Mouse (Mus musculus) heart, embryonic 10.5 days (tissue): ENCODE results near the gene Gm19668. TPM values are rescaled to one million over a fixed set of nuclear protein-coding genes. Genes with fewer than 3 reads are reported as not detected.
"Not testable (repeated sequence)": the region's sequence is repeated elsewhere in the genome, so short reads cannot be mapped to it uniquely, and the experiment has no call there.

Experiments
- DNase-seq: peaks from one replicate; pipeline ENCODE4 v3.0.0-alpha.2; 2017; ENCODE audit warnings: low spot score
- H3K27ac ChIP-seq: fragments of 300-500 bp; sonication (generic); 2 replicates; pipeline ENCODE4 v1.5.1; 2016; ENCODE audit warnings: mild to moderate bottlenecking
- H3K27me3 ChIP-seq: fragments of 300-500 bp; sonication (generic); 2 replicates; pipeline ENCODE4 v1.6.1; 2016; ENCODE audit warnings: mild to moderate bottlenecking; ENCODE audit not compliant: poor library complexity, insufficient read depth, severe bottlenecking
- H3K36me3 ChIP-seq: fragments of 300-500 bp; sonication (generic); 2 replicates; pipeline ENCODE4 v1.6.1; 2016; ENCODE audit warnings: mild to moderate bottlenecking, moderate library complexity
- H3K4me1 ChIP-seq: fragments of 300-500 bp; sonication (generic); 2 replicates; pipeline ENCODE4 v1.6.1; 2016; ENCODE audit warnings: mild to moderate bottlenecking
- H3K4me3 ChIP-seq: fragments of 300-500 bp; sonication (generic); 2 replicates; pipeline ENCODE4 v1.5.1; 2016; ENCODE audit warnings: mild to moderate bottlenecking, moderate library complexity
- H3K9me3 ChIP-seq: fragments of 300-500 bp; sonication (generic); 2 replicates; pipeline ENCODE4 v1.6.1; 2016; ENCODE audit warnings: mild to moderate bottlenecking, moderate library complexity
- WGBS: fragments of 180-500 bp; shearing (Covaris S2); methylation state at CpG from one replicate; pipeline ENCODE4 v1.1.7; 2016; 5-methylcytosine and 5-hydroxymethylcytosine counted together
- polyA plus RNA-seq: library from polyadenylated mRNA; unstranded; fragments of >200 nt; fragmentation: Nextera tagmentation; extraction: Ambion mirVana; gene quantifications from 2 replicates; pipeline ENCODE4 v1.2.1, GENCODE M21; 2016

The Gm19668 gene
- polyA plus RNA-seq, 1 experiment from 2014 or later = not detected

DNA sequence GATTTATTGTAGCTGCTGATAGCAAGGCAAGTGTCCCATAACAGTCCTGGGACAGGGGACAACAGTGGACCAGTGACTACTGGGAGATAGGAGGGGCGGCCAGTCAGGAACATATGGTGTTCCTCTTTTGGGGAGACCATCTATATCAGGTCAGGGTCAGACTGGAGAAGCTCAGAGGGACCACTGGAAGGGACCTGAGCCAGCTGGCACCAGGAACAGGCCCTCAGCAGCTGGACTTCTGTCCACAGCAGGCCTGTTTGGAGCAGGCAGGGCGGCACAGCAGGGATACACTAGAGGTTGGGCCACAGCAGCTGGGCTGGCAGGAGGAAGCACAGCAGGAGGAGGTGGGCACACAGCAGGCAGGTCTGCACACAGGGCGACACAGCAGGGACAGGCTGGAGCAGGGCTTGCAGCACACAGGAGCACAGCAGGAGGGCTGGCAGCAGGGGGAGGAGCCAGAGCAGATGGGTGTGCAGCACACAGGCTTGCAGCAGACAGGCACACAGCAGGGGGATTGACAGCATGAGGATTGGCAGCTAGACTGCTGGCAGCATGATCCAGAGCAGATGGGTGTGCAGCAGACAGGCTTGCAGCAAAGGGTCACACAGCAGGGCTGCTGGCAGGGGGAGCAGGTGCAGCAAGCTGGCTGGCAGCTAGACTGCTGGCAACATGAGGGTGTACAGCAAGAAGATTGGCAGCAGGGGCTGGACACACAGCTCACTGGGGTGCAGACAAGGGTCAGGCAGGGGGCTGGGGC lies 591 bp downstream of the Gm19668 start:
- not testable (repeated sequence) for DNase-seq, H3K36me3 ChIP-seq, H3K27me3 ChIP-seq, H3K9me3 ChIP-seq, H3K4me3 ChIP-seq
- Histone ChIP-seq H3K4me1 (peaks cover 26% of the 10 kb centered on the region), H3K27ac (peak overlapping the region; percentile 31; the same call in 1 of the 2 replicates)
- WGBS = 27% methylated on average over 3 of the region's 3 CpGs

DNA sequence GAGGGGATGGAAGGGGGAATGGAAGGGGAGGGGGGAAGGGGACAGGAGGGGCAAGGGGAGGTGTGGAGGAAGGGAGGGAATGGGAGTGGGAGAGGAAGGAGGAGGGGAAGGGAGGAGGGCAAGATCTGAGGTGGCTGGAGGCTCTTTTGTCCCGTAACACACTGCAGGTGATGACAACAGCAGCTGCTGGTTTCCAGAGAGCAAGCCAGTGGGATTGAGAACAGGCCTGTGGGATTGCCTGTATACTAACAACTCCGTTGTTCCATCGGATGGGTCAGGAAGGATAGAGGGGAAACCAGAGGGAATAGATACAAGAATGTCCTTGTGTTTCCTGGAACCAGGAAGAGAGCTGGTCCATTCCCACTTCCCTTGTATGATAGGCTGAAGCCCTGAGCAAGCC lies 1.3 kb downstream of the Gm19668 start:
- Histone ChIP-seq H3K27me3 (no peaks in the 10 kb centered on the region), H3K4me3 (no peak overlapping the region), H3K27ac (peak overlapping the region; percentile 31; the same call in 1 of the 2 replicates), H3K4me1 (peaks cover 26% of the 10 kb centered on the region), H3K36me3 (no peaks in the 10 kb centered on the region), H3K9me3 (no peaks in the 10 kb centered on the region)
- 12% methylated on average over 3 of the region's 3 CpGs for WGBS
- no peak for DNase-seq

DNA sequence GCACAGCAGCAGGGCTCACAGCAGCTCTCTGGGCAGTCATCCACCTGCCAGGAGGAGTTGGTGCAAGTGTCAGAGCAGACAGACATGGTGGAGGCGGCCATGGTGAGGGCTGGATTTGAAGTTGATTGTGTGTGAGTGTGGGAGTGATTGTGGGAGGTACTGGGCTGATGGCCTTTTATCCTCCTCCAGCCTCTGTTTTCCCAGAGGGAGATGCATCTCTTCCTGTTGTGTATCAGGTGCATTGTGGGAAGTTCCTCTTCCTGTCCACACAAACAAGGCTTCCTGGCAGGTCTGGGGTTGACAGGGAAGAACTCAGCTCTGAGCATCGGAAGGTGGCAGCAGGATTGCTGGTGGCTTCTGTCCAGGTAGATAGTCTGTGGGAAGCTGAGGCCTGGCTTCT lies 4.0 kb downstream of the Gm19668 start, which contains the start of gene Gm9639:
Gm9639 (minus strand) TSS at position 101 of the 400 bp plus-strand sequence.
- Histone ChIP-seq H3K4me1 (peaks cover 26% of the 10 kb centered on the region), H3K27ac (no peak within 1 kb of the TSS), H3K36me3 (no peaks in the 10 kb centered on the region), H3K9me3 (no peaks in the 10 kb centered on the region), H3K4me3 (no peak within 1 kb of the TSS), H3K27me3 (no peaks in the 10 kb centered on the region)
- WGBS = 43% methylated on average over 2 of the region's 2 CpGs
- DNase-seq = no peak

DNA sequence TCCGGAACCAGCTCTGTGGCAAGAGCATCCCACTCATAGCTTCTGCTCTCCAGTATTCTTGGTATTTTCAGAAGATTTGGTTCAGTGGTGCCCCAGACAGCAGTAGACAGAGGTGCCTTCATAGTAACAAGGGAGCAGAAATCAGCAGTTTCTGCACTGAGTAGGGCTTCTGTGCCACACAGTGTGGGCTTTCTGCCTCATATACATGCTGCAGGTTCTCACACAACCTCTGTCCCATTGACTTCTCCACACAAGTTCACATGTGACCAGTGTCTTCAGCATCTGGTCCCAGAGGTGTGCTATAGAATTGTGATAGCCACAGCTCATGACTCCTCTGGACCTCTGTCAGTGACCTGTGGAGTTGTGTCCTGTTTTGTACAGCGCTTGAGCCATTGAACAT lies 10.3 kb downstream of the Gm19668 start:
- no peaks in the 10 kb centered on the region for H3K36me3 ChIP-seq
- WGBS = 75% methylated on average over 2 of the region's 2 CpGs
- H3K9me3 ChIP-seq = no peaks in the 10 kb centered on the region
- H3K4me1 ChIP-seq = 0 out of 2 replicates have a peak, but pooled peaks cover 3% of the 10 kb centered on the region
- H3K4me3 ChIP-seq = no peak overlapping the region
- no peak overlapping the region for H3K27ac ChIP-seq
- H3K27me3 ChIP-seq = no peaks in the 10 kb centered on the region
- no peak for DNase-seq

DNA sequence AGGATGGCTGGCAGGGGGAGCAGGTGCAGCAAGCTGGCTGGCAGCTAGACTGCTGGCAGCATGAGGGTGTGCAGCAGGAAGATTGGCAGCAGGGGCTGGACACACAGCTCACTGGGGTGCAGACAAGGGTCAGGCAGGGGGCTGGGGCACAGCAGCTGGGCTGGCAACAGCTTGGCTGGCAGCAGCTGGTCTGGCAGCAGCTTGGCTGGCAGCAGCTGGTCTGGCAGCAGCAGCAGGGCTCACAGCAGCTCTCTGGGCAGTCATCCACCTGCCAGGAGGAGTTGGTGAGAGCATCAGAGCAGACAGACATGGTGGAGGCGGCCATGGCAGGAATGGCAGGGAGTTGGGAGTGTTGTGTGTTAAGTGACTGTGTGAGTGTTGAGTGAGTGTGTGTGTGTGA lies 11.1 kb downstream of the Gm19668 start, which contains the start of gene Gm7137:
Gm7137 (minus strand) TSS at position 325 of the 400 bp plus-strand sequence.
- H3K4me1 ChIP-seq, DNase-seq, H3K27ac ChIP-seq, H3K9me3 ChIP-seq, H3K4me3 ChIP-seq, H3K36me3 ChIP-seq, H3K27me3 ChIP-seq: not testable (repeated sequence)
- 53% methylated on average over 1 of the region's 1 CpGs for WGBS

DNA sequence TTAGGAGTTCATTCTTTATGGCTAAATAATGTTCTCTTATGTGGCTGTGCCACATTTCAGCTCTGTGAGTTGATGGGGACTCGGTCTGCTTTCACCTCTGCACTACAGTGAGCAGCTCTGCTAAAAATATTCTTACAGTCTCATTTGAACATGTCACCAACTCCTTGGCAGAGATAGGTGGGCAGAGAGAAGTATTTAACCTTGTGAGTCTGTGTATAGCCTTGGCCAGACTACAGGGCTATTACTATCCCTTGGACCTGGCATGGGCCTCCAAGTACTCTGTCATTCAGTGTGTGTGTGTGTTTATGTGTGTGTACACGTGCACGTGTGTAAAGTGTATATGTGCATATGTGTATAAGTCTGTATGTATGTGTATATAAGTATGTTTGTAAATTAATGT lies 15.5 kb downstream of the Gm19668 start:
- not testable (repeated sequence) for H3K4me3 ChIP-seq, H3K4me1 ChIP-seq, H3K27ac ChIP-seq, H3K9me3 ChIP-seq, DNase-seq, H3K27me3 ChIP-seq, H3K36me3 ChIP-seq
- WGBS = 71% methylated on average over 3 of the region's 3 CpGs

DNA sequence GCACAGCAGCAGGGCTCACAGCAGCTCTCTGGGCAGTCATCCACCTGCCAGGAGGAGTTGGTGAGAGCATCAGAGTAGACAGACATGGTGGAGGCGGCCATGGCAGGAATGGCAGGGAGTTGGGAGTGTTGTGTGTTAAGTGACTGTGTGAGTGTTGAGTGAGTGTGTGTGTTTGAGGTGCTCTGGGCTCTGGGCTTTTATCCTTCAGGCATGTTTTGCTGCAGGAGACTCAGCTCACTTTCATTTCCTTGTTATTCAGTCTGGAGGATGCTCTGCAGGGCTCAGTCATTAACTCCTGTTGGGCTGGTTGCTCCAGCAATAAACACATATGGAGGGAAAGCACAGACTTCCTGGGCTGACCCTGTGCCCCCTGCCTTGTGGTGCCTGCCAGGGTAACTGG lies 16.5 kb downstream of the Gm19668 start, which contains the start of gene Gm3250:
Gm3250 (minus strand) TSS at position 101 of the 400 bp plus-strand sequence.
- not testable (repeated sequence) for H3K27me3 ChIP-seq, H3K27ac ChIP-seq, H3K9me3 ChIP-seq, H3K36me3 ChIP-seq, DNase-seq, H3K4me3 ChIP-seq, H3K4me1 ChIP-seq
- 33% methylated on average over 1 of the region's 1 CpGs for WGBS

DNA sequence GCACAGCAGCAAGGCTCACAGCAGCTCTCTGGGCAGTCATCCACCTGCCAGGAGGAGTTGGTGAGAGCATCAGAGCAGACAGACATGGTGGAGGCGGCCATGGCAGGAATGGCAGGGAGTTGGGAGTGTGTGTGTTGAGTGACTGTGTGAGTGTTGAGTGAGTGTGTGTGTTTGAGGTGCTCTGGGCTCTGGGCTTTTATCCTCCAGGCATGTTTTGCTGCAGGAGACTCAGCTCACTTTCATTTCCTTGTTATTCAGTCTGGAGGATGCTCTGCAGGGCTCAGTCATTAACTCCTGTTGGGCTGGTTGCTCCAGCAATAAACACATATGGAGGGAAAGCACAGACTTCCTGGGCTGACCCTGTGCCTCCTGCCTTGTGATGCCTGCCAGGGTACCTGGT lies 22.1 kb downstream of the Gm19668 start, which contains the start of gene Gm7138:
Gm7138 (minus strand) TSS at position 101 of the 400 bp plus-strand sequence.
- DNase-seq, H3K36me3 ChIP-seq, H3K9me3 ChIP-seq, H3K27me3 ChIP-seq, H3K27ac ChIP-seq, H3K4me1 ChIP-seq, H3K4me3 ChIP-seq: not testable (repeated sequence)
- 64% methylated on average over 1 of the region's 1 CpGs for whole genome bisulfite sequencing

DNA sequence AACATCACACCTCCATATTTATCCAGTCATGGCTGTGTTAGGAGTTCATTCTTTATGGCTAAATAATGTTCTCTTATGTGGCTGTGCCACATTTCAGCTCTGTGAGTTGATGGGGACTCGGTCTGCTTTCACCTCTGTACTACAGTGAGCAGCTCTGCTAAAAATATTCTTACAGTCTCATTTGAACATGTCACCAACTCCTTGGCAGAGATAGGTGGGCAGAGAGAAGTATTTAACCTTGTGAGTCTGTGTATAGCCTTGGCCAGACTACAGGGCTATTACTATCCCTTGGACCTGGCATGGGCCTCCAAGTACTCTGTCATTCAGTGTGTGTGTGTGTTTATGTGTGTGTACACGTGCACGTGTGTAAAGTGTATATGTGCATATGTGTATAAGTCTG lies 26.8 kb downstream of the Gm19668 start:
- not testable (repeated sequence) for H3K27ac ChIP-seq
- WGBS = 69% methylated on average over 3 of the region's 3 CpGs

DNA sequence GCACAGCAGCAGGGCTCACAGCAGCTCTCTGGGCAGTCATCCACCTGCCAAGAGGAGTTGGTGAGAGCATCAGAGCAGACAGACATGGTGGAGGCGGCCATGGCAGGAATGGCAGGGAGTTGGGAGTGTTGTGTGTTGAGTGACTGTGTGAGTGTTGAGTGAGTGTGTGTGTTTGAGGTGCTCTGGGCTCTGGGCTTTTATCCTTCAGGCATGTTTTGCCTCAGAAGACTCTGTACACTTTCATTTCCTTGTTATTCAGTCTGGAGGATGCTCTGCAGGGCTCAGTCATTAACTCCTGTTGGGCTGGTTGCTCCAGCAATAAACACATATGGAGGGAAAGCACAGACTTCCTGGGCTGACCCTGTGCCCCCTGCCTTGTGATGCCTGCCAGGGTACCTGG lies 27.7 kb downstream of the Gm19668 start, which contains the start of gene Gm3238:
Gm3238 (minus strand) TSS at position 101 of the 400 bp plus-strand sequence.
- not testable (repeated sequence) for H3K27me3 ChIP-seq, H3K36me3 ChIP-seq, H3K4me1 ChIP-seq, DNase-seq, H3K27ac ChIP-seq, H3K9me3 ChIP-seq, H3K4me3 ChIP-seq
- 56% methylated on average over 1 of the region's 1 CpGs for WGBS

More for the DNA sequence above, 26.8 kb downstream of the Gm19668 start:
- H3K27me3 ChIP-seq, H3K9me3 ChIP-seq, H3K36me3 ChIP-seq, H3K4me1 ChIP-seq, DNase-seq, H3K4me3 ChIP-seq: not testable (repeated sequence)

DNA sequence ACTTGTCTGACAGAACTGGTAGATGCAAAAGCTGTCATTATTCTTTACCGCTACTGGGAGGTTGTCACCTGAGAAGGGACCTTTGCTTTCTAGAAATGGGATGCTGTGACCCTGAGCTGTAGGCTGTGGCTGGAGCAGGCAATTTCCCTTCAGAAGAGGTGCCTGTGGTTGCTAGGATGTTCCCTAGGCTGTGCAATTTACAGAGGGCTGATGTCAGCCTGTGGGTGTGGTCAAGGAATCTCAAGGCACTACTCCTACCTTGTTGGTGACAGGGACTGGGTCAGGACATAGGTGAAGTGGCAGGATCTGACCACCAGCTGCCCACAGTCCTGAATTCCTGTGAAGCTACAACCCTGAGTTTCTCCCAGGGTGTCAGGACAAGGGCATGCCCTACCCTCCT lies 29.2 kb downstream of the Gm19668 start:
- 78% methylated on average over 1 of the region's 1 CpGs for WGBS

DNA sequence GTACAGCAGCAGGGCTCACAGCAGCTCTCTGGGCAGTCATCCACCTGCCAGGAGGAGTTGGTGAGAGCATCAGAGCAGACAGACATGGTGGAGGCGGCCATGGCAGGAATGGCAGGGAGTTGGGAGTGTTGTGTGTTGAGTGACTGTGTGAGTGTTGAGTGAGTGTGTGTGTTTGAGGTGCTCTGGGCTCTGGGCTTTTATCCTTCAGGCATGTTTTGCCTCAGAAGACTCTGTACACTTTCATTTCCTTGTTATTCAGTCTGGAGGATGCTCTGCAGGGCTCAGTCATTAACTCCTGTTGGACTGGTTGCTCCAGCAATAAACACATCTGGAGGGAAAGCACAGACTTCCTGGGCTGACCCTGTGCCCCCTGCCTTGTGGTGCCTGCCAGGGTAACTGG lies 39.4 kb downstream of the Gm19668 start, which contains the start of gene Gm3233:
Gm3233 (minus strand) TSS at position 101 of the 400 bp plus-strand sequence.
- H3K4me1 ChIP-seq, DNase-seq, H3K36me3 ChIP-seq, H3K27me3 ChIP-seq, H3K9me3 ChIP-seq, H3K27ac ChIP-seq, H3K4me3 ChIP-seq: not testable (repeated sequence)
- no CpG with 5 or more reads among the region's 1 CpGs for whole genome bisulfite sequencing

More for the DNA sequence above, 29.2 kb downstream of the Gm19668 start:
- no peaks in the 10 kb centered on the region for H3K4me1 ChIP-seq
- no peak overlapping the region for H3K4me3 ChIP-seq
- no peak for DNase-seq
- H3K36me3 ChIP-seq = no peaks in the 10 kb centered on the region
- H3K27me3 ChIP-seq = no peaks in the 10 kb centered on the region
- no peak overlapping the region for H3K27ac ChIP-seq
- no peaks in the 10 kb centered on the region for H3K9me3 ChIP-seq

DNA sequence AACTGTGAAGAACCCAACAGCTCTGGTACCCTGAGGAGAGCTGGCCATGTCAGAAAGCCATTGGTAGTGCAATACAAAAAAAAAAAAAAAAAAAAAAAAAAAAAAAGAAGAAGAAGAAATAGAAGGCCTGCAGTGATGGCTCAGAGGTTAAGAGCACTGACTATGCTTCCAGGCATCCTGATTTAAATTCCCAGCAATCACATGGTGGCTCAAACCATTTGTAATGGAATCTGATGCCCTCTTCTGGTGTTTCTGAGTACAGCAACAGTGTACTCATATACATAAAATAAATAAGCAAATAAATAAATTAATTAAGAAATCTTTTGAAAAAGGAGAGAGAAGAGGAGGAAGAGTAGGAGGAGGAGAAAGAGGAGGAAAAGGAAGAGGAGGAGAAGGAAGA lies 45.5 kb downstream of the Gm19668 start:
- no peaks in the 10 kb centered on the region for H3K36me3 ChIP-seq
- no peaks in the 10 kb centered on the region for H3K4me1 ChIP-seq
- H3K4me3 ChIP-seq = no peak overlapping the region
- H3K27ac ChIP-seq = no peak overlapping the region
- DNase-seq = no peak
- peaks cover 6% of the 10 kb centered on the region; the same call in 1 of the 2 replicates for H3K27me3 ChIP-seq
- H3K9me3 ChIP-seq = no peaks in the 10 kb centered on the region
